Mouse (Mus musculus) thymus, postnatal 25 days (tissue): ENCODE data around the gene Begain.
A peak's percentile ranks its signal among the peaks of the same experiment; 100 is the strongest.

Experiments used
- DNase-seq: peaks from one replicate; pipeline ENCODE4 v3.0.0; 2022

Gene Begain

DNA sequence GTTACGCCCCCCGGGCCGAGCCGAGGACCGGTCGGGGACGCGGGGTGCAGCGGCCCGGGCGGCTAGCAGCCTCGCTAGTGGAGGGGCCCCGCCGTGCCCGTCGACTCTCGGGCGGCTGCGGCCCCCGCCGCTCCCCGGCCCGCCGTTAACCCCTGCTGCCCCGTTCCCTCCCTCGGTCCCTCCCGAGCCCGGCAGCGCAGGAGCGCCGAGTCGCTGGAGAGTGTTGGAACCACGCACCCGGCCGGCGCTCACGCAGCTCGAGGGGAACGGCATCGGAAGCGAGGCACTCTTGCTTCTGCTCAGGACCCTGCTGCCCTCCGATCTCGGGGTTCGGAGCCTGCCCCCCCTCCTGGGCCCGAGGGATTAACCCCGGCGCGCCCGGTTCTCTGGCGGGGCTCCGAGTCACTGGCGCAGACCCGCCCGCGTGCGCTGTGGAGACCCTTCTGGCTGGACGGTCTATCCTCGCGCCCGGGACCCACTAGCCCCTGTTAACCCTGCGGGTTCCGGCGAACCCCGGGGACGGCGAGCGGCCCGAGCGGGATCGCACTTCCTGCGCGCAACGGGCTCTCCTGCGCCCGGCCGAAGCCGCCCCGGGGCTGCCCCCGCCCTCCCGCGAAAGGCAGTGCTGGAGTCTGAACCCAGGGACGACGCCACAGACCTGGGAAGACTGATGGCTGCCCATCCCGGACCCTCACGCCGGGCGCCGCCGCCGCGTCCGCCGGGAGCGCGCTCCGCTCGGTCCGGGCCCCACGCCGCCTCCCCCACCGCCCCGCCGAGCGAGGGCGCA is 14.8 kb downstream of the Begain start:
- peak; percentile 13 for DNase-seq

DNA sequence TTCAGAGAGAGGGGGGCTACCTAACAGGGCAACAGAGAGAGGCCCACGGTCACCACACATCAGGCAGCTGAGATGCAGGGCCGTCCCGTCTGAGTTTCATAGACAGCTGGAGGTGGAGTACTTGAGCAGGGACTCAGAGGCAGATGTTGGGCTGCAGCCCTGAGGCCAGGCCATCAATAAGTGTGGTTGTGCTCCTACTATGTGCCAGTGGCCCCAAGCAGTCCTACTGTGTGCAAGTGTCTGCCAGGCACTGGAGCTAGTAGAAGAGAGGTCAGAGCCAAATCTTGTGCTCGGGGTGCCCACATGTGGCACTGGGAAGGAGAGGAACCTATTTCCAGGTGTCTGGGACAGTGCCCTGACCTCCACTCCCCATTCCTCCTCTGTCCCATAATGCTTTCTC is 18.1 kb downstream of the Begain start:
- DNase-seq, result no peak

DNA sequence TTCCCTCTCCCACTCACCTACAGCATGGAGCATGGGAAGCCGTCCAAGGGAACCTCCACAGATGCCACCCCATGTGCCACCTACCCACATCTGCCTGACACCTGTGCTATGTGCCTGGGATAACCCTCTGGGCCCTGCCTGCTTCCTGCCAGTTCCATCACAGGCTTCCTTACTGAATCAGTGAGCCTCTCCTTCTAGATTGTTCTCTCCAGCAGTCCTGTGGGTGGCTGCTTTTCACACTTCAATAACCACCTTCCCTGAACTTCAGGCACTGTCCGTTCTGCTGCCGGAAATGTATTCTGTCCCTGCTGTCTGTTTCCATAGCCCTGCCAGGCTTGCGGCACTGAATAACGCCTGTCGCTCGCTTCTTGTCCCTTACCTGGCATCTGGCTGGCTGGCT is 22.4 kb downstream of the Begain start:
- no peak for DNase-seq

DNA sequence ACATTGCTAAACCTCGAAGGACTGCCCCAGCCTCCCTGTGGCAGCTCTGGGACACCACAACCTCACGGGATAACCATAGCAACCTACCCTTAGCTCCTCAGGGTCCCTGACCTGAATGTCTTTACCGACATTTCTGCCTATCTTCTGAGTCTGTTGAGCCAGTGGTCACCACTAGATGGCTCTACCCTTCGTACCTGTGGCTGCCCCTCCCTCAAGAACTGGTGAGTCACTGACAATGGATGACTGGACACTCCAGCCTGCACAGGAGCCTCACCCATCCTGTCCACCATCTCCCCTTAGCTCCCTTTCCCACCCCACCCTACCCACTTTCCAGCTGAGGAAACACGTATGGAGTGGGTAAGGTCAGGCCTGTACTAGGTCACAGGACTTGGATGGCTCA is 23.5 kb downstream of the Begain start:
- DNase-seq, result peak; percentile 25

DNA sequence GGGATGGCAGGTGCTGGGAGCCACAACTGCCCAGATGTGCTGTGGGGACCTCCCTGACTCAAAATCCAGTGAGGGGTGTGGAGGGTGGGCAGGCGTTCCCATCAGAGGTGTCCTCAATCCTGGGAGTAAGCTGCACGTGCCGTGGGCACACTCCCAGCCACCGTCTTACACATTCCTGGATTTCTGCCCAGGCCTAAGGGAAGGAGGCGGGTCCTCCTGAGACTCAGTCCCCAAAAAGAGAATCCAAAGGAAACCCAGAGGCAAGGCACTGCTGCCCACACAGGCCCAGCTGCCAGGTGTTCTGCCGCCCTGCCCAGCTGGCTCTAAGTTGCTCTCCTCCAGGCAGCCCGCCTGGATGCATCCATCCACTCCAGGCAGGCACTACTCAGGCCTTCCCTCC is 28.7 kb downstream of the Begain start:
- DNase-seq, result no peak

DNA sequence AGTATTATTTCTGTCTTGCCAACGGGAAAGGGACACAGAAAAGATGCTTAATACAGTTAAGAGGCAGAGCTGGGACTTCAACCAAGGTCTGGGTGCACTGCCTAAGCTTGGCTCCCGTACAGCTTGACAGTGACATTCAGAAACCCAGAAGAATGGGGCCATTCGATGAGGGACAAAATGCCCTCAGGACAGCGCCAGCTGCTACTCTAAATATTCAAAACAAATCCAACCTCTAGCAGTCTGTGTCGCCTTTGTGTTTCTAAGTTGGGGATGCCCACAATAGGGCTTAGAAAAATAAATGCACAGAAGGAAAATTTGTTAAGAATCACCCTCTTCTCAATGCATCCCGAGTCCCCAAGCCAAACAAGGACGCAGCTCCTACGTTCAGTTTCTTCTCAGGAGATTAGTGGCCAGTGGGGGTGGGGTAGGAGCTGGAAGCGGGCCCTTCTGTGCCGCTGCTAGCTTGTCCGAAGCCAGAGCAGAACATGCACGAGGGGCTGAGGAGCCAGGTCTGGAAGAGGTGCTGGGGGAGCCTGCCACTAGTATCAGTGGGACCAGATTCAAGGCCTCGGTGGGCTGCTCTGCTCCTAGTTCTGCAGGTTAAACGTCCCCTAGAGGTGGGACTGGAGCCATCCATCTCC is 29.7 kb downstream of the Begain start:
- no peak for DNase-seq

DNA sequence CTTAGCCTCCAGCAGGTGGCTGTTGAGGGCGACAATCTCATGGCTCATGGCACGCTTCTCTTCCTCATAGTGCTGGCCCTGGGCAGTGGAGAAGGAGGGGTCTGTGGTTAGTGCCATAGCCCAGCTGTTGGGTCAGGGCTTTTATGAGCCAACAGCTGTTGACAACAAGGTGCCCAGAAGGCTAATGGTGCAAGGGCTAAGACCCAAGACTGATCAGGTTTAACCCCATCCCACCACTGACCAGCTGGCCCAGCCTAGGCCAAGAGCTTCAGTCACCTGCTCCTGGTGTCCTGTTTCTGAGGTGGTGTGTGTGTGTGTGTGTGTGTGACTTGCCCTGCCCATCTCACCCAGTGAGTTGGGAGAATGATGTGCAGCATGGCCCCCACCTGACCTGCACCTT is 31.0 kb downstream of the Begain start:
- no peak for DNase-seq

DNA sequence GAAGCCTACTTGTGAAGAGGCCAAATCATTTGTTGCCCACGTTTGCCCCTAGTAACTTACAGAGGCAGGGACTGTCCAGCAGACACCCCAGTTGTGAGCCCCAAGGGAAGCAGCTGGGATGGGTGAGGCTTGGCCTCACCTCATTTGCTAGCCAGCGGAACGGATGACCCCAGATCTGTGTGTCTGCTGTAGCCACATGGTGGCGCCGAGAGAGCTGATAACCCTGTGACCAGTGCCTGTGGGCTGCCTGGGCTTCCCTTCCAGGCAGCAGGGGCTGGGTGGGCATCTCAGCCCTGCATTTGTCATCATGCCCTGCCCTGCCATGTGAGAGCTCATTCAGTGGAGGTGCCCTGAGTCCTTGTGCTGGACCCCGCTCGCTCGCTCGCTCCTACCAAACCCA is 44.2 kb downstream of the Begain start:
- peak; percentile 19 for DNase-seq

DNA sequence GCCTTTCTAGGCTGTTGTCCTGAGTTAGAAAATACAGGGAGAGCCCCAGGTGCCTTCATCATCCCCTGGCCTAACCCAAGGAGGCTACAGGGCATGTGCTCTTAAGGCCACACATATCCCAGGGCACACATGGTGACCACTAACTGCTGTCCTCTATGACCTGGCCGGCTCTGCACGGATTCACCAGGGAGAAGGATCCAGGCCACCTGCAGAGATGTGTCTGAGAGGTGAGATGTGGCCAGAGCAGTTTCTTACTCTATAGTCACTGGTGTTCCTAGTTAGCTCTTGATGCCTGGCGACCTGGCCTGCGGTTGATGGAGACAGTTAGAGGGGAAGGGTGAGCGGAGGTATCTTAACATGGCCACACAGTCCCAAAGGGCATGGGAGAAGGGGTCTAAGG is 45.1 kb downstream of the Begain start:
- no peak for DNase-seq

DNA sequence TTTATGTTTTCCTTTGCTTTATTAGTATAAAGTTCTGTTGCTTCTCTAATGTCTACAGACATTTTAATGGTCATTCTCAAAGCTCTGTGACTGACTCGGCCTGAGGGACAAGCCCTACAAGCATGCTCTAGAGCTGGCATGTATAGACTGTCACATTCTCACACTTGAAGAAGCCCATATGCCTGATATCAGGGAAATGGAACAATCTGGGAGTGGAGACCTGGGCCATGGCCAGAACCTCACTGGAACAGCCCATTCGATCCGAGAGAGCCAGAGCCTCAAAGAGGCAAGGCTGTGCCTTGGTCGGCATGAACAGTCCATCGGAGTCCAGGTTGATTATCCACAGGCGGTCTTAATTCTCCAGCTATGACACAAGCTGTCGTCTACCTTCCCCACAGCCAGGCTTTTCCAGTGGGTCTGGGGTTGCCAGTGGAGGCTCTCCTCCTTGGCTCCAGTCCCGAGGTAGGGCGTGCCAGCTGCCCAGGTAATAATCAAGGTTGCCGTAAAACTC is 45.8 kb downstream of the Begain start:
- DNase-seq, result no peak

DNA sequence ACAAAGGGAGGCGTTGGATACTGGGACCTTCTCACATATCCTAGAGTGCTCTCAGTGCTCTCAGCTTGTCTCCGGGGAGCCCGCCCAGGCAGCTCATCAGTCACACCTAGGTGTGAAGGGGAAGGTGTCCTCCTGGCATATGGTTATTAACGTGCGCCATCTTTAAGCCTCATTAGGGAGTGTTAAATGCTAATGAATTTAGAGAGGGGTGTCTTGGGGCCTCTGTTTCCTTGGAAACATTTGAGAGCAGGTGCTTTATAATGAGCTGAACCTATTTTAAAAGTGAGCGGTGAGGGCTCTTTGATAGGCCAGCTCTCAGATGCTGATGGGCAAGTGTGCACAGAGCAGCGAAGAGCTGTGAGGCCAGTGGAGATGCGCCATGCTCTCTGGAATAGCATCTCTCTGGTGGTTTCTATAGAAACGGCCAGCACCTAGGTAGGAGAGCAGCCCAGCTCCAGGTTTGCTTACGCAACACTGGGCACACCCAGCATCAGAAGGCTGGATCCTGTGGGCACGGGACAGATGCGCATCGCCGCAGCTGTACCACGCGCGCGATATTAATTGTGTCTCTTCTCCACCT is 57.9 kb downstream of the Begain start:
- DNase-seq, result no peak

DNA sequence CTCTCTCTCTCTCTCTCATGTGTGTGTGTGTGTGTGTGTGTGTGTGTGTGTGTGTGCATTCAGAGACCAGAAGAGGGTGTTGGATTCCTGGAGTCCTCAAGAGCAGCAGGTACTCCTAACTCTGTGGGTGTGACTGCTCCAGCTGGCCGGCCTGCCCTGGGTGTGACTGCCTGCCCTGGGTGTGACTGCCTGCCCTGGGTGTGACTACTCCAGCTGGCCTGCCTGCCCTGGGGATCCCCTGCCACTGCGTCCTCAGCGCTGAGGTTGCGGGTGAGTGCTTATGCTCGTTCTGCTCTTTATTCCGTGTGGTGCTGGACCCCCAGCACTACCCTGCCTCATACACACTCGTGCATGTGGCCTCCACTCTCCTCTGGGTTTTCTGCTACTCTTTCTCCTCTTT is 65.0 kb downstream of the Begain start:
- no peak for DNase-seq

DNA sequence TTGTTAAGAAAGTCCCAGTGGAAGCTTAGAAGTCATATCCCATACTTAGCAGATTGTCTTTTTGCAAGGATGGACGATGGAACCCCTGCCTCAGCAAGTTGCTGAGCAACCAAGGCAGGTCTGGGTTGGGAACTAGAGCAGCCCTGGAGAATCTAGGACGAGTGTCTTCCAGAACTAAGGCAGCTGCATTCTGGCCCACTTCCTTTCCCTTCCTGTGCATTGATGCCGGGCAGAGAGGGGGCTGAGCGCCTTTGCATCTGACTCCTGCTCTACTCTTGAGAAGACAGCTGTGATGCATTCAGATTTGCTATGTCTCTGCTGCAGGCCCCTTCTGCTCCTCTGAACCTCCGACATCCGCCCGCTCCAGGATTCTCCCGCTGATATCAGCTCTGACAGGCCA is 70.8 kb downstream of the Begain start:
- no peak for DNase-seq

DNA sequence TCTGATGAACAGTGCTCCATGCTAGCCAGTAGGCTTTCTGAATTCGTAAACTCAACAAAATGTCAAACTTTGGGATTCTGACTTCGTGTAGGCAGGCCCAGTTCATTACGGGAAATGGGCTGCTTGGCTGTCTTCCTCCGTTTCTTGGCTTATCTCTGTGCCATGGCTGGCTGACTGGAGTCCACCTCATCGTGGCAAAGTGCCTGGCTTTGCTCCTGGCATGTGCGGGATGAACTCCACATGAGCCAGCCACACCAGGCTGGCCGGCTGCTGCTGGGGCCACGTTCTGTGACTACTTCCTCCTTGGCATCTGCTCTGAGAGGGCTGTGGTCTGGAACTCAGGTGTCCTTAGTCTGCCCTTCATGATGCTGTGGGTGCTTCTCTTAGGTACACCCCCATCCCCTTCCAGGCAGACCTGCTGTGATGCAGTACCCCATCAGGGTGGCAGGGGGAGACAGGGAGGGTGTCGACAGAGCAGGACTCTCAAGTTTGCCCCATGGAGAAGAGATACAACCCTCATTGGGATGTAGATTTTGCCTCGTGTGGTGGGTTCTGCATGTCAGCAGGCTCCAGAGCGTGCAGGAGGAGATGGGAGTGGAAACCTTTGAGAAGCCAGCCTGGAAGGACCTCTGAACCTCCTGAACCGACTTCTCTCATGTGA is 71.9 kb downstream of the Begain start:
- no peak for DNase-seq

DNA sequence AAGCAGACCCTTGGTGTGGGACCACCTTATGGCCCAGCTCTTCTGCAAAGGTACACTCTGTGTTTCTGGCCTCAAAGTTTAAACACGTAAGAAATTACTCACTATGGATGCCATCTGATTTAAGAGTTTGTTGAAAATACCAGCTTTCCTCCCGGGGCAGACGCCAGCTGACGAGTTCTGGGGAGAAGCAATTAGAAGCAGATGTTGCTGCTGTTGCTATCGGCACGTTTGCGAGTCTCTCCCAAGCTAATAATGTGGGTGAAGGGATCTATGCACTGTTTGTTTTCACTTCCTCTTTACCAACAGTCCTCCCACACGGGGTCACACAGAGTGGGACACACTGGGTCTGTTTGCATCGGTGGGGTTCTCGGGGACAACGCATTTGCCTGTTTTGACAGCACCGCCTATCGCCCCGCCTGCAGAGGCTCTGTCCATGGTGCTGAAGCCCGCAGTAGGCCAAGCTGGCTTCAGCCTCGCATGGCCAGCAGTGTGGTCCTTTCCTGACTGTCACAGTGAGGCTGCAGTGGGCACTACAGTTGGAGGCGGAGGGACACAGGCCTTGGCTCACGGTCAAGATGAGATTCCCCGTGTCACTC is 73.5 kb downstream of the Begain start:
- peak; percentile 69 for DNase-seq

DNA sequence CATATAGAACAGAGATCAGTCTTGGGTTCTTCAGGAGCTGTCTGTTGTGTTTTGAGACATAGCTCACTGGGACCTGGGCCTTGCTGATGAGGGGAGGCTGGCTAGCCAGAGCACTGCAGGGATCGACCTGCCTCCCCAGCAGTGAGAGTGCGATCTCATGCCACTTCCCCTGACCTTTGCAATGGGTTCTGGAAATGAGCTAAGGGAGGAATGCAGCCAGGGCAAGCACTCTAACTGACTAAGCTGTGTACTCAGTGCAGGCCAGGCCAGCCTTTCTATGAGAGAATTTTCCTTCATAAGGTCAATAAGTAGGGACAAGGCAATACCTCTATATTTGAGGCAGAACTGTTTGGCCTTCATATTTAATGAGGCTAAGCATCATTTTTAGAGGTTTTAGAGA is 75.0 kb downstream of the Begain start:
- no peak for DNase-seq

DNA sequence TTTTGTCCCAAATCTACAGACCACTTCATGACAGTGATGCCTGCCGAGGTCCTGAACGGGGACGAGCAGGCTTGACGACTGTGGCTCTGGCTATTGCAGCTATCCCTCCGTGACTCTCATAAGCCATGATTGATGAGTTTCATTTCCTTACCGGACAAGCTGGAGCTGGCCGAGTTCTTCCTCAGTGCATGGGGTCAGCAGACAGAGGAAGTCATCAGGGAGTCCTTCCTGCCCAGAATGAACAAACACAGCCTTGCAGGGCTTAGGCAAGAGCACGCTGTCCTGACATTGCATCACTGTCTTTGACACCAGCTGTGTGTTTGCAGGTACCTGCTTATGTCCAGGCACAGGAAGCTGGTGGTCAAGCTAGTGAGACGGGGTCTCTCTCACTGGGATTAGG is 77.6 kb downstream of the Begain start:
- no peak for DNase-seq

DNA sequence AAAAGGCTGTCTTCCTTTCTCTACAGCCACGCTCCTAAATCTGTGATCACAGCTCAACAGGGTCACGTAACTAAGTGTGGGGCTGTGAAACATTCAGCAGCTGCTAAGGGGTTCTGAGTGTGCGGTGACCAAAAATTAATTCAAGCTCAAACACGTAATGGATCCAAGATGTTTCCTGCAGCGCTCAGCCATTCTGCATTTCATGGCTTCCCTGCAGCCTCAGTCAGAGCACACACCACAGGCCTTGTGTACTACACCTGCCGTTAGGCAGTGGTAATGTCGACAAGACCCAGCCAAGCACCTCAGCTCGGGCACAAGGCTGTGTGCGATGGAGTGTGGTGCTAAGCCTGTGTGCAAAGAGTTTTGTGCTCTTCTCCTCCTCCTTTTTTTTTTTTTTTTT is 80.6 kb downstream of the Begain start:
- DNase-seq, result no peak

DNA sequence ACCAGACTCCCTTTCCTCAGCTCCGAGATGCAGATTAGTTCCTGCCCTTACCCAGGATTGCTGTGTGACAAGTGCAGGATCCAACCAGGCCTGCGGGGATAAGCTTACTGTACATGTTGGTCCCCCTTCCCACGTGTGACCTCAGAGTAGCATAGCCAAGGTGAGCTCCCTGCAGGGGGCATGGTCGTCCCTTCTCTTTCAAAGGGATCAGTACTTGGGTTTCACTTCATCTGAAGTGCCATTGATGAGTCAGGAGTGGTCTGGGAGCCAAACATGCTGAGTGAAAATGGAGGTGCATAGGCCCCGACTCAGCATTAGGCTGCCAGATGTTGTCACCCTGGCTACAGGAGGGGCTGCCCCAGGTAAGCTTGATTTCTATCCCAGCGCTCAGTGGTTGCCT is 83.0 kb downstream of the Begain start:
- DNase-seq, result no peak

DNA sequence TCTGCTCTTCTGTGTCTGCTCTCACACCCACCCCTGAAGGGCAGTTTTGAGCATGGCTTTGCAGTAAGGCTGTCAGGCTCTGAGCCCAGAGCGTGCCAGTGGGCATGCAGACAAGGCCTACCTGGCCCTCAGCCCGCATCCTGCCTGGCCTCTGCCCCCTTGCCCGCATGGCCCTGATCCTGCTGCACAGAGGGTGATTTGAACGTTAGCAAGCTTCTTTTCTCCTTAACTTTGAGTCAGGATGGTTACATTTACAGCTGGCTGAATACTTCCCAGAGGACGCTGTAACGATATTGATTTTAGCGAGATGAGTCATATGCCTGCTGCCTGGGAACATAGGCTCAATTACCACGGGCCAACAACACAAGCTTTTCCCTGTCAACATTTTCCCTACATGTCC is 83.5 kb downstream of the Begain start:
- no peak for DNase-seq

DNA sequence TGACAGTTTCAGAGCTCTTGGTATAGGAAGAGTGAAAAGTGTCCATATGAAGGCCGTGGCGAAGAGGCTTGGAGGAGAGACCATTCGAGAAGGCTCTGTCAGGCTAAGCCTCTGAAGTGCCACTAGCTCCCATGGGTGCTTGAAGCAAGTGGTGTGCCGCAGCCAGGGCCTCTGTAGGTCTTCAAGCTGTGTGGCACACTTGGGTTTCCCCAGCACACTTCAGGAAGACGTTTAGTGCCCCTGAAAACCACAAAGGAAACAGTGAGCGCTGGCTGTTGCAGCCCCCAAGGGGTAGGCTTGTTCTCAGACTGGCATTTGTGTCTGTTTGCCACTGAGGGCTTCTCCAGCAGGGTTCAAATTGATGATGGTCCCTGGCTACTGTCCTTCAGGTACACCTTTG is 84.5 kb downstream of the Begain start:
- DNase-seq, result peak; percentile 24

DNA sequence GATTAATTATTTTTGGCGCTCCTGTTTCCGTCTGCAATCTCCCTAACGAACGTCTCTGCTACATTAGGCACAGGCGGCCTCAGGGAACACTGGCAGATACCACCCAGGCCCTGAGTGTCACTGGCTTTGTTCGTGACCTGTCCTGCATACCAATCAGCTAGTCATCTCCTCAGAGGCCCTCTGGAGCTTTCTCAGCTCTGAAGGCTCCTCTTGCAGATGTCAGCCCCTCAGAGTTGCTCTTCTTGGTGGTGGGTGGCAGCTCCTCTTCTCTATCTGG is 85.4 kb downstream of the Begain start:
- DNase-seq, result no peak
